Mouse (Mus musculus): ENCODE data around the gene Mgat5. TPM values are rescaled to one million over a fixed set of nuclear protein-coding genes. Genes with fewer than 3 reads are reported as not detected.

The Mgat5 gene
- polyA plus RNA-seq, 1 experiment from 2014 or later: 13.1 TPM

- no peak overlapping the region for H3K27ac ChIP-seq (ENCODE audit: low read depth, low read length)
Measured at GRCm38 (mm10) chr1:127327773-127328172, 123.0 kb downstream of the Mgat5 start.

GRCm38 (mm10) chr1:127328354-127328875 is 123.6 kb downstream of the Mgat5 start:
- Histone ChIP-seq H3K36me3 (ENCODE audit: control insufficient read depth, insufficient read depth, low read length) (no peaks in the 10 kb centered on the region), H3K9ac (ENCODE audit: low read depth, low read length) (no peak overlapping the region), H3K27me3 (replicated peaks; ENCODE audit: control insufficient read depth, insufficient read depth, low read length) (no peaks in the 10 kb centered on the region), H3K4me1 (ENCODE audit: control insufficient read depth, insufficient read depth, low read depth, low read length) (peaks cover 7% of the 10 kb centered on the region), H3K4me3 (ENCODE audit: low read length) (no peak overlapping the region), H3K27ac (ENCODE audit: low read depth, low read length) (no peak overlapping the region), H3K4me2 (ENCODE audit: low read length) (no peak overlapping the region), H3K9me3 (ENCODE audit: control insufficient read depth, low read length) (no peaks in the 10 kb centered on the region)
- ATAC-seq: peak; percentile 37; the same call in 1 of the 2 replicates
- 37% methylated on average over 5 of the region's 5 CpGs for WGBS

More at GRCm38 (mm10) chr1:127327773-127328172, 123.0 kb downstream of the Mgat5 start:
- no peak overlapping the region for H3K4me2 ChIP-seq (ENCODE audit: low read length)
- no peaks in the 10 kb centered on the region for H3K36me3 ChIP-seq (ENCODE audit: control insufficient read depth, insufficient read depth, low read length)
- 77% methylated on average over 6 of the region's 6 CpGs for WGBS
- no peak overlapping the region for H3K9ac ChIP-seq (ENCODE audit: low read depth, low read length)
- no peaks in the 10 kb centered on the region for H3K9me3 ChIP-seq (ENCODE audit: control insufficient read depth, low read length)
- peaks cover 7% of the 10 kb centered on the region for H3K4me1 ChIP-seq (ENCODE audit: control insufficient read depth, insufficient read depth, low read depth, low read length)
- no peaks in the 10 kb centered on the region for H3K27me3 ChIP-seq (replicated peaks; ENCODE audit: control insufficient read depth, insufficient read depth, low read length)
- no peak overlapping the region for H3K4me3 ChIP-seq (ENCODE audit: low read length)
- no peak for ATAC-seq

- ATAC-seq: peak; percentile 15; the same call in 1 of the 2 replicates
- Histone ChIP-seq H3K9me3 (ENCODE audit: control insufficient read depth, low read length) (no peaks in the 10 kb centered on the region), H3K36me3 (ENCODE audit: control insufficient read depth, insufficient read depth, low read length) (no peaks in the 10 kb centered on the region), H3K27me3 (replicated peaks; ENCODE audit: control insufficient read depth, insufficient read depth, low read length) (no peaks in the 10 kb centered on the region), H3K4me1 (ENCODE audit: control insufficient read depth, insufficient read depth, low read depth, low read length) (peaks cover 7% of the 10 kb centered on the region), H3K9ac (ENCODE audit: low read depth, low read length) (no peak overlapping the region), H3K27ac (ENCODE audit: low read depth, low read length) (no peak overlapping the region), H3K4me3 (ENCODE audit: low read length) (no peak overlapping the region), H3K4me2 (ENCODE audit: low read length) (no peak overlapping the region)
- WGBS: 74% methylated on average over 6 of the region's 6 CpGs
Measured at GRCm38 (mm10) chr1:127329810-127330209, 125.0 kb downstream of the Mgat5 start.

GRCm38 (mm10) chr1:127337740-127338139 is 132.9 kb downstream of the Mgat5 start:
- no peak overlapping the region for H3K27ac ChIP-seq (ENCODE audit: low read depth, low read length)
- H3K4me2 ChIP-seq (ENCODE audit: low read length): no peak overlapping the region
- H3K9me3 ChIP-seq (ENCODE audit: control insufficient read depth, low read length): no peaks in the 10 kb centered on the region
- no peak overlapping the region for H3K9ac ChIP-seq (ENCODE audit: low read depth, low read length)
- H3K4me3 ChIP-seq (ENCODE audit: low read length): no peak overlapping the region
- no peaks in the 10 kb centered on the region for H3K27me3 ChIP-seq (replicated peaks; ENCODE audit: control insufficient read depth, insufficient read depth, low read length)
- peaks cover 12% of the 10 kb centered on the region for H3K4me1 ChIP-seq (ENCODE audit: control insufficient read depth, insufficient read depth, low read depth, low read length)
- no peak for ATAC-seq
- no peaks in the 10 kb centered on the region for H3K36me3 ChIP-seq (ENCODE audit: control insufficient read depth, insufficient read depth, low read length)
- WGBS: 78% methylated on average over 10 of the region's 10 CpGs

GRCm38 (mm10) chr1:127338833-127339487 is 134.1 kb downstream of the Mgat5 start:
- peak; percentile 79 for ATAC-seq
- H3K9me3 ChIP-seq (ENCODE audit: control insufficient read depth, low read length): no peaks in the 10 kb centered on the region
- H3K27ac ChIP-seq (ENCODE audit: low read depth, low read length): no peak overlapping the region
- H3K4me1 ChIP-seq (ENCODE audit: control insufficient read depth, insufficient read depth, low read depth, low read length): peaks cover 12% of the 10 kb centered on the region
- H3K4me2 ChIP-seq (ENCODE audit: low read length): no peak overlapping the region
- no peak overlapping the region for H3K4me3 ChIP-seq (ENCODE audit: low read length)
- H3K36me3 ChIP-seq (ENCODE audit: control insufficient read depth, insufficient read depth, low read length): no peaks in the 10 kb centered on the region
- no peaks in the 10 kb centered on the region for H3K27me3 ChIP-seq (replicated peaks; ENCODE audit: control insufficient read depth, insufficient read depth, low read length)
- WGBS: 36% methylated on average over 9 of the region's 9 CpGs
- no peak overlapping the region for H3K9ac ChIP-seq (ENCODE audit: low read depth, low read length)

GRCm38 (mm10) chr1:127340296-127340695 is 135.5 kb downstream of the Mgat5 start:
- H3K36me3 ChIP-seq (ENCODE audit: control insufficient read depth, insufficient read depth, low read length): no peaks in the 10 kb centered on the region

GRCm38 (mm10) chr1:127344913-127345312 is 140.1 kb downstream of the Mgat5 start:
- H3K9me3 ChIP-seq (ENCODE audit: control insufficient read depth, low read length): no peaks in the 10 kb centered on the region
- WGBS: 87% methylated on average over 9 of the region's 9 CpGs
- no peaks in the 10 kb centered on the region for H3K36me3 ChIP-seq (ENCODE audit: control insufficient read depth, insufficient read depth, low read length)

More at GRCm38 (mm10) chr1:127340296-127340695, 135.5 kb downstream of the Mgat5 start:
- Histone ChIP-seq H3K9ac (ENCODE audit: low read depth, low read length) (no peak overlapping the region), H3K4me2 (ENCODE audit: low read length) (no peak overlapping the region), H3K27ac (ENCODE audit: low read depth, low read length) (no peak overlapping the region), H3K4me3 (ENCODE audit: low read length) (no peak overlapping the region), H3K4me1 (ENCODE audit: control insufficient read depth, insufficient read depth, low read depth, low read length) (peaks cover 12% of the 10 kb centered on the region), H3K9me3 (ENCODE audit: control insufficient read depth, low read length) (no peaks in the 10 kb centered on the region), H3K27me3 (replicated peaks; ENCODE audit: control insufficient read depth, insufficient read depth, low read length) (no peaks in the 10 kb centered on the region)
- no peak for ATAC-seq
- 82% methylated on average over 9 of the region's 9 CpGs for WGBS

GRCm38 (mm10) chr1:127346596-127347139 is 141.9 kb downstream of the Mgat5 start:
- no peaks in the 10 kb centered on the region for H3K27me3 ChIP-seq (replicated peaks; ENCODE audit: control insufficient read depth, insufficient read depth, low read length)
- H3K4me2 ChIP-seq (ENCODE audit: low read length): no peak overlapping the region
- 63% methylated on average over 3 of the region's 3 CpGs for WGBS
- H3K4me1 ChIP-seq (ENCODE audit: control insufficient read depth, insufficient read depth, low read depth, low read length): no peaks in the 10 kb centered on the region; the same call in none of the 2 replicates
- no peak overlapping the region for H3K9ac ChIP-seq (ENCODE audit: low read depth, low read length)
- H3K27ac ChIP-seq (ENCODE audit: low read depth, low read length): no peak overlapping the region
- no peaks in the 10 kb centered on the region for H3K36me3 ChIP-seq (ENCODE audit: control insufficient read depth, insufficient read depth, low read length)
- H3K9me3 ChIP-seq (ENCODE audit: control insufficient read depth, low read length): no peaks in the 10 kb centered on the region
- H3K4me3 ChIP-seq (ENCODE audit: low read length): no peak overlapping the region
- ATAC-seq: no peak

More at GRCm38 (mm10) chr1:127344913-127345312, 140.1 kb downstream of the Mgat5 start:
- H3K9ac ChIP-seq (ENCODE audit: low read depth, low read length): no peak overlapping the region
- H3K27ac ChIP-seq (ENCODE audit: low read depth, low read length): no peak overlapping the region
- H3K4me1 ChIP-seq (ENCODE audit: control insufficient read depth, insufficient read depth, low read depth, low read length): no peaks in the 10 kb centered on the region; the same call in none of the 2 replicates
- H3K4me3 ChIP-seq (ENCODE audit: low read length): no peak overlapping the region
- no peaks in the 10 kb centered on the region for H3K27me3 ChIP-seq (replicated peaks; ENCODE audit: control insufficient read depth, insufficient read depth, low read length)
- ATAC-seq: no peak
- no peak overlapping the region for H3K4me2 ChIP-seq (ENCODE audit: low read length)

GRCm38 (mm10) chr1:127347878-127348620 is 143.2 kb downstream of the Mgat5 start:
- WGBS: 87% methylated on average over 3 of the region's 3 CpGs
- Histone ChIP-seq H3K9me3 (ENCODE audit: control insufficient read depth, low read length) (no peaks in the 10 kb centered on the region), H3K4me1 (ENCODE audit: control insufficient read depth, insufficient read depth, low read depth, low read length) (no peaks in the 10 kb centered on the region; the same call in none of the 2 replicates), H3K27ac (ENCODE audit: low read depth, low read length) (peak overlapping the region; percentile 14; the same call in 1 of the 2 replicates), H3K9ac (ENCODE audit: low read depth, low read length) (no peak overlapping the region), H3K4me2 (ENCODE audit: low read length) (no peak overlapping the region), H3K27me3 (replicated peaks; ENCODE audit: control insufficient read depth, insufficient read depth, low read length) (no peaks in the 10 kb centered on the region), H3K4me3 (ENCODE audit: low read length) (no peak overlapping the region), H3K36me3 (ENCODE audit: control insufficient read depth, insufficient read depth, low read length) (no peaks in the 10 kb centered on the region)
- ATAC-seq: no peak
